Mouse (Mus musculus) midbrain, embryonic 15.5 days (tissue): ENCODE measurements around the gene Dip2a. TPM values are rescaled to one million over a fixed set of nuclear protein-coding genes. Genes with fewer than 3 reads are reported as not detected.

Experiments used
- ATAC-seq: fragments of 200-750 bp; cut with Nextera tagmentation; replicated peaks from 2 replicates; pipeline ENCODE4 v1.8.0; 2017; ENCODE audit warnings: moderate TSS enrichment
- H3K27ac ChIP-seq: fragments of 300-500 bp; sonication (generic); 2 replicates; pipeline ENCODE4 v1.5.1; 2015; ENCODE audit warnings: mild to moderate bottlenecking, inconsistent platforms
- H3K27me3 ChIP-seq: fragments of 300-500 bp; sonication (generic); replicated peaks from 2 replicates; pipeline ENCODE4 v1.6.1; 2015; ENCODE audit warnings: inconsistent platforms
- H3K36me3 ChIP-seq: fragments of 300-500 bp; sonication (generic); replicated peaks from 2 replicates; pipeline ENCODE4 v1.6.1; 2015; ENCODE audit warnings: inconsistent platforms
- H3K4me1 ChIP-seq: fragments of 300-500 bp; sonication (generic); 2 replicates; pipeline ENCODE4 v1.6.1; 2015; ENCODE audit warnings: inconsistent platforms
- H3K4me2 ChIP-seq: fragments of 300-500 bp; sonication (generic); 2 replicates; pipeline ENCODE4 v1.6.1; 2015; ENCODE audit warnings: inconsistent platforms, mild to moderate bottlenecking, moderate library complexity
- H3K4me3 ChIP-seq: fragments of 300-500 bp; sonication (generic); 2 replicates; pipeline ENCODE4 v1.5.1; 2015; ENCODE audit warnings: mild to moderate bottlenecking, inconsistent platforms
- H3K9ac ChIP-seq: fragments of 300-500 bp; sonication (generic); 2 replicates; pipeline ENCODE4 v1.6.1; 2015; ENCODE audit warnings: mild to moderate bottlenecking, inconsistent platforms
- H3K9me3 ChIP-seq: fragments of 300-500 bp; sonication (generic); 2 replicates; pipeline ENCODE4 v1.6.1; 2016; ENCODE audit warnings: inconsistent platforms
- WGBS: fragments of 180-500 bp; shearing (Covaris S2); methylation state at CpG from one replicate; pipeline ENCODE4 v1.1.7; 2015; ENCODE audit warnings: mixed read lengths; 5-methylcytosine and 5-hydroxymethylcytosine counted together
- polyA plus RNA-seq: library from polyadenylated mRNA; unstranded; fragments of >200 nt; fragmentation: Nextera tagmentation; extraction: Ambion mirVana; gene quantifications from 2 replicates; pipeline ENCODE4 v1.2.1, GENCODE M21; 2015

The Dip2a gene
- polyA plus RNA-seq, 1 experiment from 2014 or later = 20.1 TPM

DNA sequence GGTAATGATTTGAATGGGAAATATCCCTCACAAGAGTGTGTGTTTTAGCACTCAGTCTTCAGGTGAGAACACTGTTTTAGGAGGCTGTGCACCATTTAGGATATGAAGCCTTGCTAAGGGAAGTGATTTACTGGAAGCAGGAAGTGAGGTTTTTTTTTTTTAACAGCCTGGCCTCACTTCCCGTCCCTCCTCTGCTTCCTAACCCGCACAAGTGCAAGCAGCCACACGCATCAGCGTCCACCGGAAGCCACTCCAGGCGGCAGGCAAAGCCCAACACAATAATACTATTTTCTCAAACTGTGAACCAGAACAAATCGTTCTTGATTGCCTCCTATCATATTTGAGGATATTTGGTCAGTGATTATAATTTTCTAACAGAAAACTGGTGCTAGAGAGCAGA lies 6.9 kb upstream of the Dip2a start:
- H3K27ac ChIP-seq = no peak overlapping the region
- H3K4me3 ChIP-seq = no peak overlapping the region
- H3K9ac ChIP-seq = no peak overlapping the region
- peaks cover 17% of the 10 kb centered on the region; the same call in 1 of the 2 replicates for H3K36me3 ChIP-seq
- no peaks in the 10 kb centered on the region for H3K4me1 ChIP-seq
- H3K4me2 ChIP-seq = no peak overlapping the region
- no peak for ATAC-seq
- H3K9me3 ChIP-seq = no peaks in the 10 kb centered on the region
- WGBS = 90% methylated on average over 7 of the region's 7 CpGs
- H3K27me3 ChIP-seq = no peaks in the 10 kb centered on the region

DNA sequence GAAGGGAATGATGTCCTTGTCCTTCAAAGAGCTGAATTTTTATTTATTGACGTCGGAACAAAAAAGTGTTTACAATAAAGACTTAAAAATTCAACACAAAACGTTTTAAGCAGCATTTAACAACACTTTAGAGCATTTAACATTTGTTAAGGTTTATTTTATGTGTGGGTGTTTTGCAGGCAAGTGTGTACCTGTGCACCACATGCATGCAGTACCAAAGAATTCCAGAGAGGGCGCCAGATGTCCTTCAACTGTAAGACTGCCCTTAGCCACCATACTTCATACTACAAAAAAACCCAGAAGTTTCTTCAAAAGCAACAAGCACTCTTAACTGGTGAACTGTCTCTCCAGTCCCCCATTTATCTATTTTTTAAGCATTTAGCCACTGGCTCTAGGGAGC lies 1.5 kb upstream of the Dip2a start:
- Histone ChIP-seq H3K4me2 (peak overlapping the region; percentile 85), H3K27me3 (no peaks in the 10 kb centered on the region), H3K4me3 (no peak overlapping the region), H3K36me3 (no peaks in the 10 kb centered on the region; the same call in 1 of the 2 replicates), H3K9me3 (no peaks in the 10 kb centered on the region), H3K4me1 (peaks cover 24% of the 10 kb centered on the region), H3K9ac (no peak overlapping the region), H3K27ac (no peak overlapping the region)
- ATAC-seq = no peak
- WGBS = 10% methylated on average over 4 of the region's 4 CpGs

DNA sequence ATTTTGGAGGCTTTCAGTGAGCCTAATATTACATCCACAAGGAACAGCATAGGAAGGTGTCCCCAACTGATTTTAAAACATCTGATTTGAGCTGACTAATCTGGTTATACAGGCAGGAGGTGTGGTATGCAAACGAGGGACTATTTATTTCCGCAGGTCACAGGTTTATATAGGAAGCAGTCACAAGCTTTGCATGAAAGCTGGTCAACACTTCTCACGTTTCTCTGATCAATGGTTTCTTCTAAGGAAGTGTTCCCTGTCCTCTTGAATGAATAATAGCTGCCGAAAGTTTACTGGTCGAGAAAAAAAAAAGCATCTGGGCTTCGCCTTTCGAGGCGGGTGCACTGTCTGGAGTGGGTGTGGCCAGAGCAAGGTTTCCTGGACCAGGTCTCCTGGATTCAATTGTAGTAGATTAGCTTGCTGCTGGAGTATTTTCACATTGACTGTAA lies 976 bp upstream of the Dip2a start:
- Histone ChIP-seq H3K9me3 (no peaks in the 10 kb centered on the region), H3K4me1 (peaks cover 24% of the 10 kb centered on the region), H3K4me3 (peak overlapping the region; percentile 77), H3K4me2 (peak overlapping the region; percentile 85), H3K27me3 (no peaks in the 10 kb centered on the region), H3K9ac (no peak overlapping the region; the same call in 1 of the 2 replicates), H3K36me3 (no peaks in the 10 kb centered on the region; the same call in 1 of the 2 replicates), H3K27ac (no peak overlapping the region)
- 24% methylated on average over 8 of the region's 8 CpGs for WGBS
- ATAC-seq = 0 out of 2 replicates have a peak, but pooled peaks have one; percentile 0

DNA sequence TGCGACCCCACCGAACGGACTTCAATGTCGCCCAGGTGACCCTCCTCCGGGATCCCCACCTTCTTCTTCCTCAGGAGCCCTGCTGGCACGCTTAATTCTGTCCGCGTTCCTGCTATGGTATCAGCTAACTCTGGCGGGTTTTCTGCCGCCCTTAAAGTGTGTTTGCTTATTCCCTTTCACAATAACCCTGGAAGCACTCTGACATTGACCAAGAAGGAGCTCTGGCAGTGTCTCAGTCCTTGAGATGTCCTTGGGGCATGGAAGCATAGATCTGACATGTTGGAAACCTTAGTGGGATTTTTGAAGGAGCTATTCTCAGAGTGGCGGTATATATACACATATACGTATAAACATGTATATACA lies 430 bp upstream of the Dip2a start:
- Histone ChIP-seq H3K4me1 (peaks cover 24% of the 10 kb centered on the region), H3K4me2 (peak overlapping the region; percentile 85), H3K4me3 (peak overlapping the region; percentile 77), H3K27me3 (no peaks in the 10 kb centered on the region), H3K36me3 (no peaks in the 10 kb centered on the region), H3K9me3 (no peaks in the 10 kb centered on the region), H3K27ac (peak overlapping the region; percentile 90), H3K9ac (peak overlapping the region; percentile 94; the same call in 1 of the 2 replicates)
- 4% methylated on average over 12 of the region's 12 CpGs for WGBS
- peak; percentile 40; the same call in 1 of the 2 replicates for ATAC-seq

DNA sequence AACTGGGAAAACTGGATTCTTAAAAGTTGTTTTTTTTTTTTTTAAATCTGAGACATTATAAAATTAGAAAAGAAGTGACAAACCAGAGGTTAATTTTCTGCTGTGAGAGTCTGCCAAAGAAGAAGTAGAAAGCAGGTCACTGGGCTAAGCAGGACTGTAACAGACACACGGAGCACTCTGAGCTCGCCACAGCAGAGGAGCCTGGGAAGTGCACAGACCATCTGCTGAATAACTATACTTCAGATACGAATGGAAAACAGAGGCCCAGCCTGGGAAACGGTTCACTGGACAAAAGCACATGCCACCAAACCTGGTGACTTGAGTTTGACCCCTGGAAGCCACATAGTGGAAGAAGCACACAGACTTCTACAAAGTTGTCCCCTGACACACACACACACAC lies 10.7 kb downstream of the Dip2a start:
- ATAC-seq = no peak
- Histone ChIP-seq H3K36me3 (no peaks in the 10 kb centered on the region), H3K27me3 (no peaks in the 10 kb centered on the region), H3K9ac (no peak overlapping the region), H3K9me3 (no peaks in the 10 kb centered on the region), H3K27ac (no peak overlapping the region), H3K4me1 (no peaks in the 10 kb centered on the region), H3K4me3 (no peak overlapping the region), H3K4me2 (no peak overlapping the region)
- 36% methylated on average over 4 of the region's 4 CpGs for WGBS

DNA sequence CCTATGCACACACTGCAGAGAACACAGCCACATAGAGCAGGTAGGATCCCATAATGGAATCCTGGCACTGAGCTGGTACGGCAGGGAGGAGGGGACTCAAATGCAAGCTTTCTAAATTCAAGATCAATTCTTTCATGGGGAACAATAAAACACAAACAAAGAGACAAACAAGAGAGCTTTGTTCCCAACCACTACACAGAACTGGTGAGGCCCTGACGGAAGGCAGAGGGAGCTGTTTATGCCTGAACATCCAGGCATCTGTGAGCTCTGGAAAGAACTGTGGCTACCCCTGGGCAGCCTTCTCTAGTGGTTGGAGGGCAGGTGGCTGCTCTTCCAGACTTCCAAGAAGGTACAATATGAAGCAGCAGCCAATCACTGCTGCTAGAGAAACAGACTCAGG lies 13.1 kb downstream of the Dip2a start:
- Histone ChIP-seq H3K9me3 (no peaks in the 10 kb centered on the region), H3K27me3 (no peaks in the 10 kb centered on the region), H3K4me2 (no peak overlapping the region), H3K27ac (no peak overlapping the region), H3K36me3 (no peaks in the 10 kb centered on the region), H3K4me3 (no peak overlapping the region), H3K4me1 (no peaks in the 10 kb centered on the region), H3K9ac (no peak overlapping the region)
- no peak for ATAC-seq
- WGBS = 39% methylated on average over 2 of the region's 2 CpGs

DNA sequence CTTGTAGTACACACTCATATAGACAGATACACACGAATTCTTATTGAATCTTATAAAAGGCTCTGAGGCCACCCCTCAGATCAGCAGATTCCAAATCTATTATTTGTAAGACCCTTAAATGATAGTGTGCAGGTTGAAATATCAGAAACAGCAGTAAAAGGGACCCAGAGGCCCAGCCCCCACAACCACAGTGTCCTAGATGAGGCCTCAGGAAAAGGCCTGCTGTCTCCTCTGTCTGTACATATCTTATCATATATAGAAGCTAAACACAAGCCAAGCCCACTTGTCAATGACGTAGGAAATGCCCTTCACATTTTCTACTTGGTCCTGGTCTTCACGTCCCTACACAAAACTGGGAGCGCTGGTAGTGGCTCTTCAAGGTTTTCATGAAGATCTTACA lies 16.0 kb downstream of the Dip2a start:
- no peak for ATAC-seq
- no peaks in the 10 kb centered on the region for H3K4me1 ChIP-seq
- no peaks in the 10 kb centered on the region for H3K36me3 ChIP-seq
- H3K4me3 ChIP-seq = no peak overlapping the region
- H3K9me3 ChIP-seq = no peaks in the 10 kb centered on the region
- no peak overlapping the region for H3K27ac ChIP-seq
- H3K27me3 ChIP-seq = no peaks in the 10 kb centered on the region
- no peak overlapping the region for H3K9ac ChIP-seq
- 94% methylated on average over 4 of the region's 4 CpGs for WGBS
- H3K4me2 ChIP-seq = no peak overlapping the region

DNA sequence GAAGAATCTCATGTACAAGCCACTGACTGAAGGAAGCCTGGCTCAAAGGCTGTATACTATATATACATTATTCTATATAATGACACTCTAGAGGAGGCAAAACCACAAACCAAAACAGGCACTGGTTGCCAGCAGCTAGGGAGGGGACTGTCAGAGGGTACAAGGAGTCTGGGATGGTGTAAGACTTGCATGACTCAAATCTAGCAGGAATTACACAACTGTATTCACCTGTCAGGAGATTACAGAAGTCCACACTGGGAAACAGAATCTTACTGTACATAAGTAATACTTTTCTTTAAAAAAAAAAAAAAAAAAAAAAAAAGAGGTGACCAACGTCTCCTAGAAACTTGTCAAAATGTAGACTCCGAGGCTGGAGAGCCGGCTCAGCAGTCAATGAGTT lies 16.5 kb downstream of the Dip2a start:
- H3K4me3 ChIP-seq = no peak overlapping the region
- no peak overlapping the region for H3K27ac ChIP-seq
- H3K9ac ChIP-seq = no peak overlapping the region
- H3K4me2 ChIP-seq = no peak overlapping the region
- no peaks in the 10 kb centered on the region for H3K27me3 ChIP-seq
- WGBS = 96% methylated on average over 3 of the region's 3 CpGs
- no peaks in the 10 kb centered on the region for H3K36me3 ChIP-seq
- no peaks in the 10 kb centered on the region for H3K9me3 ChIP-seq
- no peaks in the 10 kb centered on the region for H3K4me1 ChIP-seq
- ATAC-seq = no peak

DNA sequence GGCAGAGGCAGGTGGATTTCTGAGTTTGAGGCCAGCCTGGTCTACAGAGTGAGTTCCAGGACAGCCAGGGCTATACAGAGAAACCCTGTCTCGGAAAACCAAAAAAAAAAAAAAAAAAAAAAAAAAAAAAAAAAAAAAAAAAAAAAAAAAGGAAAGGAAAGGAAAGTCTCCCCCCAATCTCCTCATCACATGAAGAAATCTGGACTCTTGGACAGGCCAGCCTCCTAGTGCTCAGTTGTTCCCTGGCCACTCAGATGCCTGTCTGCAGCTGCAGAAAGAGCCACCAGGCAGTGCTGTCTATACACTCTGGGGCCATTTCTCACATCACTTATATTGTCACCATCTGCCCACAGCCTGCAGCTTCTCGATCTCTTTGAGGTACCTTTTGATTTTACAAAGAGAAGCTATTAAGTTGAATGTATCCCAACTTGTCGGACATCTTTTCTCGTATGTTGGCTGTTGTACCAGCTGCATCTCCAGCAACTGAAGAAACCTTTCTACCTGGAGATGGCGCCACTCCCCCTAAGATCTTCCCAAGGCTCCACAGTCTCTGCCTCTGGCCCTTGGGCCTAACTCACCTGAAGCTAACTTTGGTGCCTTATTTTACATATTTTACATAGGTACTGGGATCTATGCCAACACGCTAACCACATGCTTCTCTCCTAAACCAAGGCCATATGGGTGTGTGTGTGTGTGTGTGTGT lies 18.6 kb downstream of the Dip2a start:
- Histone ChIP-seq H3K4me1 (no peaks in the 10 kb centered on the region), H3K27me3 (no peaks in the 10 kb centered on the region), H3K9ac (no peak overlapping the region), H3K27ac (no peak overlapping the region), H3K4me2 (no peak overlapping the region), H3K9me3 (no peaks in the 10 kb centered on the region), H3K36me3 (no peaks in the 10 kb centered on the region), H3K4me3 (no peak overlapping the region)
- no peak for ATAC-seq
- 80% methylated on average over 6 of the region's 6 CpGs for WGBS

DNA sequence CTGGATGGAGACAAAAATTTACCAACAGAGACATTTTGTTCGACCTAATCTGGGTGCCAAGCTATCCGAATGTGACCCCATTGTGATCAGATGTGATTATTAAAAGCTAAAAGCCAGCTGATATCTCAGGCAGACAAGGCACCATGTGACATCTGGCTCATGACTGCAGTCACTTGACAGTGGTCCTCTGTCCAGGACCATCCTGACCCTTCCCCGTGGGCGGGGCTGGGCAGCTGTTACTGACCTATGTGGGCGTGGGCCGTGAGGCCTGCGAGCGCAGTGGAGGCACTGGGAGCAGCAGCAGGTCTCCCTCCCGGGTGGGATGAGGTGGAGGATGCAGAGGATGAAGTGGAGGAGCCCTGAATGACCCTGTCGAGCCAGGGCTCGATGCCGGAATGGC lies 27.5 kb downstream of the Dip2a start:
- Histone ChIP-seq H3K9ac (no peak overlapping the region), H3K27ac (no peak overlapping the region), H3K4me3 (no peak overlapping the region), H3K4me1 (no peaks in the 10 kb centered on the region), H3K27me3 (no peaks in the 10 kb centered on the region), H3K9me3 (no peaks in the 10 kb centered on the region), H3K36me3 (peaks cover 33% of the 10 kb centered on the region), H3K4me2 (no peak overlapping the region)
- WGBS = 91% methylated on average over 12 of the region's 12 CpGs
- no peak for ATAC-seq

DNA sequence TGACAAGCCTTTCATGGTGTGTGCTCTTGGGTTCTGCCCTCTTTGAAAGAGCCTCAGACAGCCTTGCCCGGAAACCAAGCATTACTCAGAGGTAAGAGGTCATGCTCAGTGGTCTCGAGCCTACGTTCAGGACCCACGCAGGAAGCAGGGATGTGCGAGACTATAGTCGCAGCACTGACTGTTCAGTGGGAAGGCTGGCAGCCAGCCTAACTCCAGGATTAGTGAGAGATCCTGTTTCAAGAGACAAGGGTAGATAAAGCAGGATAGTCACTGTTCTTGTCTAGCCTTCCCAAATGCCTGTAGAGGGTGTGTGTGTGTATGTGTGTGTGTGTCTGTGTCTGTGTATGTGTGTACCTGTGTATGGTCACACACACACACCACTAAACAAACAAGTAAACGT lies 28.9 kb downstream of the Dip2a start:
- H3K4me2 ChIP-seq = no peak overlapping the region
- H3K9me3 ChIP-seq = no peaks in the 10 kb centered on the region
- no peaks in the 10 kb centered on the region for H3K4me1 ChIP-seq
- no peaks in the 10 kb centered on the region for H3K27me3 ChIP-seq
- peaks cover 38% of the 10 kb centered on the region for H3K36me3 ChIP-seq
- ATAC-seq = no peak
- no peak overlapping the region for H3K27ac ChIP-seq
- 75% methylated on average over 7 of the region's 7 CpGs for WGBS
- H3K9ac ChIP-seq = no peak overlapping the region
- no peak overlapping the region for H3K4me3 ChIP-seq

DNA sequence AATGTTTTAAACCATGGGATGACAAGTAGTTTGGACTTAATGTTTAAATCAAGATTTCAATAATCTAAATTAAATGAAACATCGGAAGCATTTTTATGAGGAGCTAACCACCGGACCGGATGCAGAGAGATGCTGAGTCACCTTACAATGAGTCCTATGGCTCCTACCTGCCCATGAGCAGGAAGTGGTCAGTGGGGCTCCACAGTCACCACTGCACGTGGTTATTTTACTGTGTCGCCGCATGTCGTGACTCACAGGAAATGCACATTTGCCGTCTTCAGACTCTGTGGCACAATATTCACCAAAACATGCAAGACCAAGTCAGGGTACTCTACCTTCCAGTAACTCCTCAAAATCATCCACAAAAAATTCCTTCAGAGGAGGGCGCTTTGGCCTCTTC lies 38.4 kb downstream of the Dip2a start:
- H3K27ac ChIP-seq = no peak overlapping the region
- H3K4me1 ChIP-seq = no peaks in the 10 kb centered on the region
- no peaks in the 10 kb centered on the region for H3K27me3 ChIP-seq
- H3K9ac ChIP-seq = no peak overlapping the region
- H3K36me3 ChIP-seq = peaks cover 27% of the 10 kb centered on the region
- H3K9me3 ChIP-seq = no peaks in the 10 kb centered on the region
- H3K4me3 ChIP-seq = no peak overlapping the region
- 95% methylated on average over 9 of the region's 9 CpGs for WGBS
- no peak for ATAC-seq
- no peak overlapping the region for H3K4me2 ChIP-seq

DNA sequence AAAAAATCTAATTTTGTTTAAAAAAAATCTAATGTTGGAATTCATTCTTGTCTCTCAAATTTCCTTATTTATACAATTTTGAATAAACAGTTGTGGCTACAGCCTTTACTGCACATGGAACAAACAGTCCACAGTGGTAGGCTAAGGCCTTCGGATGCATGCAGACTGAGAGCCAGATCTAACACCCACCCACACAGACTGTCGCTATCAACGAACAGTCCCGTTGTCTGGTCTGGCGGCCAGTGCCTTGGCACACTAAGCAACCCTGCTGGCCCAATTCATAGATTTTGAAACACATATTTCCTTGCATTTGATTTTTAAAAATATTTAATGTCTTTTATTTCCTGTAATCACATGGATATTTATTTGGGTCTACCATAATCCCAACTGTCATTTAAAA lies 45.0 kb downstream of the Dip2a start:
- Histone ChIP-seq H3K9ac (no peak overlapping the region), H3K4me3 (no peak overlapping the region), H3K9me3 (no peaks in the 10 kb centered on the region), H3K4me2 (no peak overlapping the region), H3K4me1 (no peaks in the 10 kb centered on the region), H3K27ac (no peak overlapping the region), H3K36me3 (peaks cover 47% of the 10 kb centered on the region), H3K27me3 (no peaks in the 10 kb centered on the region)
- WGBS = 94% methylated on average over 5 of the region's 5 CpGs
- ATAC-seq = no peak
